Mouse (Mus musculus) CH12.LX (cell line): Measurements from ENCODE around the gene Tmod1. TPM values are rescaled to one million over a fixed set of nuclear protein-coding genes. Genes with fewer than 3 reads are reported as not detected.

Experiments
- DNase-seq: peaks from one replicate; pipeline ENCODE4 v3.0.0-alpha.2; 2013; ENCODE audit errors: extremely low read depth
- H3K27ac ChIP-seq: 2 replicates; pipeline ENCODE4 v1.5.1; 2012; ENCODE audit warnings: low read depth, mild to moderate bottlenecking, control low read depth, moderate library complexity; ENCODE audit not compliant: insufficient read depth
- H3K27me3 ChIP-seq: replicated peaks from 2 replicates; pipeline ENCODE3; 2012; ENCODE audit warnings: inconsistent platforms
- H3K36me3 ChIP-seq, 2 experiments: replicated peaks in 1 of 2; 2 replicates each; pipeline versions ENCODE3 to v1.6.1; 2012; ENCODE audit warnings: inconsistent platforms in 1 of 2, low read length in 1 of 2, mild to moderate bottlenecking in 1 of 2, mixed read lengths in 1 of 2, moderate library complexity in 1 of 2; ENCODE audit not compliant: control insufficient read depth in 1 of 2, insufficient read depth in 1 of 2
- H3K4me1 ChIP-seq, 2 experiments: 2 replicates each; pipeline ENCODE4 v1.6.1; 2012; ENCODE audit warnings: inconsistent platforms in 1 of 2, moderate library complexity in 1 of 2; ENCODE audit not compliant: insufficient read depth in 2 of 2, control insufficient read depth in 1 of 2
- H3K4me2 ChIP-seq: 2 replicates; pipeline ENCODE4 v1.6.1; 2012; ENCODE audit warnings: low read depth, mild to moderate bottlenecking, control low read depth; ENCODE audit not compliant: poor library complexity, insufficient read depth, severe bottlenecking
- H3K4me3 ChIP-seq, 3 experiments: fragments of 150-350 bp in 1 of 3; sonication (generic) in 1 of 3; replicated peaks in 1 of 3; 2 replicates each; pipeline versions ENCODE3 to v1.5.1; 2011 to 2012; ENCODE audit warnings: low read depth in 2 of 3, low read length in 2 of 3, mild to moderate bottlenecking in 2 of 3, moderate library complexity in 2 of 3, control low read depth in 1 of 3, improper control_type of control experiment in 1 of 3, inconsistent platforms in 1 of 3, mixed read lengths in 1 of 3; ENCODE audit not compliant: poor library complexity in 1 of 3
- H3K79me2 ChIP-seq: replicated peaks from 2 replicates; pipeline ENCODE4 v1.6.1; 2012; ENCODE audit warnings: mild to moderate bottlenecking, moderate library complexity; ENCODE audit not compliant: control insufficient read depth, poor library complexity, insufficient read depth, severe bottlenecking; ENCODE audit errors: extremely low read depth
- H3K9ac ChIP-seq: 2 replicates; pipeline ENCODE4 v1.6.1; 2012; ENCODE audit warnings: low read depth, mild to moderate bottlenecking, control low read depth, moderate library complexity; ENCODE audit not compliant: insufficient read depth
- H3K9me3 ChIP-seq: replicated peaks from 2 replicates; pipeline ENCODE3; 2012; ENCODE audit warnings: low read length, inconsistent platforms, mixed read lengths
- BHLHE40 ChIP-seq: IDR thresholded peaks from 2 replicates; pipeline ENCODE4 v1.6.1; 2011; ENCODE audit warnings: mild to moderate bottlenecking, low read depth, low read length, improper control_type of control experiment
- CHD1 ChIP-seq: IDR thresholded peaks from 2 replicates; pipeline ENCODE4 v1.6.1; 2012; ENCODE audit warnings: low read depth, low read length, improper control_type of control experiment, inconsistent platforms
- CHD2 ChIP-seq: IDR thresholded peaks from 2 replicates; pipeline ENCODE4 v1.6.1; 2011; ENCODE audit warnings: low read length, improper control_type of control experiment
- CTCF ChIP-seq, 2 experiments: IDR thresholded peaks in 1 of 2; conservative IDR thresholded peaks in 1 of 2; 2 replicates each; pipeline ENCODE4 v1.5.1; 2011 to 2012; ENCODE audit warnings: low read depth in 2 of 2, low read length in 2 of 2, improper control_type of control experiment in 1 of 2, inconsistent platforms in 1 of 2, mild to moderate bottlenecking in 1 of 2, moderate library complexity in 1 of 2
- E2F4 ChIP-seq: IDR thresholded peaks from 2 replicates; pipeline ENCODE4 v1.6.1; 2011; ENCODE audit warnings: low read depth, low read length, improper control_type of control experiment; ENCODE audit not compliant: insufficient replicate concordance
- ELF1 ChIP-seq: IDR thresholded peaks from 2 replicates; pipeline ENCODE4 v1.6.1; 2014; ENCODE audit warnings: low read depth, mild to moderate bottlenecking, inconsistent platforms, low read length, improper control_type of control experiment
- EP300 ChIP-seq: IDR thresholded peaks from 2 replicates; pipeline ENCODE4 v1.6.1; 2011; ENCODE audit warnings: low read length, improper control_type of control experiment
- ETS1 ChIP-seq: conservative IDR thresholded peaks from 2 replicates; pipeline ENCODE4 v1.6.1; 2012; ENCODE audit warnings: low read depth, mild to moderate bottlenecking, inconsistent platforms, low read length, improper control_type of control experiment, moderate library complexity
- GABPA ChIP-seq: IDR thresholded peaks from 2 replicates; pipeline ENCODE4 v1.6.1; 2012; ENCODE audit warnings: low read depth, low read length, improper control_type of control experiment, inconsistent platforms; ENCODE audit not compliant: insufficient replicate concordance
- HCFC1 ChIP-seq: IDR thresholded peaks from 2 replicates; pipeline ENCODE4 v1.6.1; 2012; ENCODE audit warnings: low read depth, mild to moderate bottlenecking, inconsistent platforms, low read length, improper control_type of control experiment
- IRF4 ChIP-seq: IDR thresholded peaks from 2 replicates; pipeline ENCODE4 v1.6.1; 2014; ENCODE audit warnings: low read depth, mild to moderate bottlenecking, inconsistent platforms, low read length, improper control_type of control experiment
- JUN ChIP-seq: IDR thresholded peaks from 2 replicates; pipeline ENCODE4 v1.6.1; 2011; ENCODE audit warnings: low read depth, mild to moderate bottlenecking, low read length, improper control_type of control experiment, moderate library complexity; ENCODE audit not compliant: insufficient read depth
- JUND ChIP-seq: conservative IDR thresholded peaks from 2 replicates; pipeline ENCODE4 v1.6.1; 2011; ENCODE audit warnings: low read depth, low read length, improper control_type of control experiment
- KAT2A ChIP-seq: IDR thresholded peaks from 2 replicates; pipeline ENCODE4 v1.6.1; 2012; ENCODE audit warnings: low read length, improper control_type of control experiment, inconsistent platforms; ENCODE audit not compliant: insufficient replicate concordance
- MAFK ChIP-seq: IDR thresholded peaks from 2 replicates; pipeline ENCODE4 v1.6.1; 2011; ENCODE audit warnings: low read length, improper control_type of control experiment; ENCODE audit not compliant: insufficient replicate concordance
- MAX ChIP-seq: IDR thresholded peaks from 2 replicates; pipeline ENCODE4 v1.6.1; 2011; ENCODE audit warnings: low read length, improper control_type of control experiment
- MAZ ChIP-seq: IDR thresholded peaks from 2 replicates; pipeline ENCODE4 v1.6.1; 2012; ENCODE audit warnings: low read depth, mild to moderate bottlenecking, inconsistent platforms, low read length, improper control_type of control experiment, moderate library complexity
- MEF2A ChIP-seq: IDR thresholded peaks from 2 replicates; pipeline ENCODE4 v1.6.1; 2014; ENCODE audit warnings: low read depth, mild to moderate bottlenecking, inconsistent platforms, low read length, improper control_type of control experiment, borderline replicate concordance
- MXI1 ChIP-seq: IDR thresholded peaks from 2 replicates; pipeline ENCODE4 v1.6.1; 2011; ENCODE audit warnings: mild to moderate bottlenecking, low read depth, low read length, improper control_type of control experiment
- MYC ChIP-seq: IDR thresholded peaks from 2 replicates; pipeline ENCODE4 v1.6.1; 2011; ENCODE audit warnings: low read depth, mild to moderate bottlenecking, improper control_type of control experiment, low read length
- NELFE ChIP-seq: IDR thresholded peaks from 2 replicates; pipeline ENCODE4 v1.6.1; 2011; ENCODE audit warnings: low read depth, low read length, improper control_type of control experiment
- NRF1 ChIP-seq: IDR thresholded peaks from 2 replicates; pipeline ENCODE4 v1.6.1; 2014; ENCODE audit warnings: low read depth, mild to moderate bottlenecking, inconsistent platforms, low read length, improper control_type of control experiment, moderate library complexity
- PAX5 ChIP-seq: IDR thresholded peaks from 2 replicates; pipeline ENCODE4 v1.6.1; 2012; ENCODE audit warnings: low read length, inconsistent platforms, mixed read lengths
- POLR2A ChIP-seq: IDR thresholded peaks from 2 replicates; pipeline ENCODE4 v1.6.1; 2011; ENCODE audit warnings: low read depth, mild to moderate bottlenecking, improper control_type of control experiment, low read length
- POLR2AphosphoS2 ChIP-seq: IDR thresholded peaks from 2 replicates; pipeline ENCODE4 v1.6.1; 2011; ENCODE audit warnings: low read depth, low read length, improper control_type of control experiment
- RAD21 ChIP-seq: IDR thresholded peaks from 2 replicates; pipeline ENCODE4 v1.6.1; 2011; ENCODE audit warnings: low read depth, mild to moderate bottlenecking, low read length, improper control_type of control experiment, moderate library complexity
- RCOR1 ChIP-seq: conservative IDR thresholded peaks from 2 replicates; pipeline ENCODE4 v1.6.1; 2012; ENCODE audit warnings: low read depth, mild to moderate bottlenecking, inconsistent platforms, low read length, improper control_type of control experiment
- SIN3A ChIP-seq: IDR thresholded peaks from 2 replicates; pipeline ENCODE4 v1.6.1; 2012; ENCODE audit warnings: low read length, improper control_type of control experiment, inconsistent platforms
- SMC3 ChIP-seq: IDR thresholded peaks from 2 replicates; pipeline ENCODE4 v1.6.1; 2011; ENCODE audit warnings: low read depth, low read length, improper control_type of control experiment
- TBP ChIP-seq: conservative IDR thresholded peaks from 2 replicates; pipeline ENCODE4 v1.6.1; 2011; ENCODE audit warnings: low read depth, low read length, improper control_type of control experiment
- TCF12 ChIP-seq: IDR thresholded peaks from 2 replicates; pipeline ENCODE4 v1.6.1; 2014; ENCODE audit warnings: low read depth, mild to moderate bottlenecking, inconsistent platforms, low read length, improper control_type of control experiment
- UBTF ChIP-seq: IDR thresholded peaks from 2 replicates; pipeline ENCODE4 v1.6.1; 2012; ENCODE audit warnings: low read depth, mild to moderate bottlenecking, inconsistent platforms, low read length, improper control_type of control experiment, moderate library complexity
- USF1 ChIP-seq: IDR thresholded peaks from 2 replicates; pipeline ENCODE4 v1.6.1; 2014; ENCODE audit warnings: low read depth, mild to moderate bottlenecking, inconsistent platforms, low read length, improper control_type of control experiment
- USF2 ChIP-seq: conservative IDR thresholded peaks from 2 replicates; pipeline ENCODE4 v1.6.1; 2011; ENCODE audit warnings: low read depth, low read length, improper control_type of control experiment
- ZC3H11A ChIP-seq: IDR thresholded peaks from 2 replicates; pipeline ENCODE4 v1.6.1; 2012; ENCODE audit warnings: low read depth, mild to moderate bottlenecking, inconsistent platforms, low read length, improper control_type of control experiment
- ZKSCAN1 ChIP-seq: IDR thresholded peaks from 2 replicates; pipeline ENCODE4 v1.6.1; 2012; ENCODE audit warnings: low read depth, inconsistent platforms, low read length, improper control_type of control experiment, borderline replicate concordance
- ZMIZ1 ChIP-seq: IDR thresholded peaks from 2 replicates; pipeline ENCODE4 v1.6.1; 2012; ENCODE audit warnings: low read depth, mild to moderate bottlenecking, inconsistent platforms, low read length, improper control_type of control experiment
- ZNF384 ChIP-seq: IDR thresholded peaks from 2 replicates; pipeline ENCODE4 v1.6.1; 2012; ENCODE audit warnings: low read depth, low read length, improper control_type of control experiment, inconsistent platforms
- dilution Hi-C: fragments of 300-500 bp; cut with MboI; formaldehyde crosslinking; loops from 2 replicates; pipeline ENCODE4 v1.14.3; 2020; ENCODE audit warnings: low sequenced_read_pairs; ENCODE audit not compliant: extremely low pct_unique_long_range_greater_than_20kb, extremely low pct_ligation_motif_present
- in situ Hi-C: fragments of 300-500 bp; cut with MboI; formaldehyde crosslinking; loops from 3 replicates; pipeline ENCODE4 v1.14.3; 2019; ENCODE audit warnings: low sequenced_read_pairs, low pct_ligation_motif_present, low pct_unique_long_range_greater_than_20kb, mixed read lengths
- polyA plus RNA-seq: library from polyadenylated mRNA; unstranded; fragments of >175 nt; gene quantifications from 2 replicates; pipeline ENCODE4 v1.2.1, GENCODE M21; 2012; ENCODE audit warnings: low read depth; ENCODE audit not compliant: insufficient read length
- total RNA-seq, 2 experiments: library from RNA; depleted of rRNA; stranded (reverse); fragments of 300-350 nt in 1 of 2; fragments of >200 nt in 1 of 2; gene quantifications; 2 replicates each; pipeline ENCODE4 v1.2.3; 2012 to 2014

The Tmod1 gene
- total and polyA plus RNA-seq, 3 experiments, result 0.93 to 3.1 (median 2.5) TPM

DNA sequence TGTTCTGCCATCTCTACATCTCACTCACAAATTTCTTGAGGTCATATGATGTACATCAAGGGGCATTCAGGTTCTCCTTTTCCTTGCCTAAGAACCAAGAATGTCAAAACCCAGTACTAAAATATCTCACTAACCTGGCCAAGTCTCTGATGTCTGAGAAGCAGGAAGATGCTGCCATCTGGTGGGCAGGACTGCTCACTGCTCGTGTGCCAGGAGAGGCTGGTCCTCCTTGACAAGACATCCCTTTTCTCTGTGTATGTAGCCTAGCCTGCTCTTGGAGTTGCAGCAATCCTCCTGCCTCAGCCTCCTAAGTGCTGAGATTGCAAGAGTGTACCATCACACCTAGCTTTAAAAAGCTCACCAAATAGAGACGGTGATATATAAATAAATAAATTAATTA lies 87.8 kb downstream of the Tmod1 start:
- in situ Hi-C loops, result loop anchor here (10.0 kb wide), 1 partner anchor 182 kb away; no protein-coding TSS in a partner anchor
- dilution Hi-C loops, result no loop called here
- TF ChIP-seq PAX5 (no peak), RAD21 (peak; percentile 96), ZMIZ1 (no peak), ZKSCAN1 (no peak), ZNF384 (no peak), TBP (no peak), MXI1 (no peak), GABPA (no peak), TCF12 (no peak), MAFK (no peak), NRF1 (no peak), MYC (no peak), POLR2A (no peak), HCFC1 (no peak), BHLHE40 (no peak), JUN (no peak), CHD1 (no peak), MAZ (no peak), POLR2AphosphoS2 (no peak), NELFE (no peak), SMC3 (peak; percentile 88), MEF2A (no peak), RCOR1 (no peak), ETS1 (no peak), USF2 (no peak), USF1 (no peak), ELF1 (no peak), CTCF (conservative IDR thresholded peaks at IDR 0.05 in 1 of 2, IDR thresholded peaks at IDR 0.05 in 1 of 2; ENCODE audit: low read depth in 2 of 2, low read length in 2 of 2) (peak; percentile 83 to 94; a peak in 3 of 4 replicates), SIN3A (no peak), ZC3H11A (peak; percentile 75), JUND (no peak), KAT2A (no peak), E2F4 (no peak), MAX (no peak), EP300 (no peak), IRF4 (peak; percentile 23; the same call in 1 of the 2 replicates), CHD2 (no peak), UBTF (no peak)
- no peaks in the 10 kb centered on the region for H3K27me3 ChIP-seq
- peaks cover 65 to 88% of the 10 kb centered on the region in 2 experiments for H3K36me3 ChIP-seq
- H3K27ac ChIP-seq, result no peak overlapping the region
- H3K79me2 ChIP-seq, result no peaks in the 10 kb centered on the region
- H3K4me1 ChIP-seq, result 0 out of 4 replicates have a peak, but pooled peaks cover 0 to 2% of the 10 kb centered on the region in 2 experiments
- no peak overlapping the region for H3K9ac ChIP-seq
- DNase-seq, result peak; percentile 73
- H3K4me2 ChIP-seq, result no peak overlapping the region
- H3K4me3 ChIP-seq, result no peak overlapping the region
- no peaks in the 10 kb centered on the region for H3K9me3 ChIP-seq
